Mouse (Mus musculus) liver, adult 2 months (tissue): ENCODE data around the gene Sidt2. TPM values are rescaled to one million over a fixed set of nuclear protein-coding genes. Genes with fewer than 3 reads are reported as not detected.

Source experiments
- DNase-seq: peaks from one replicate; pipeline ENCODE4 v3.0.0-alpha.2; 2011; ENCODE audit warnings: low read depth, low spot score; ENCODE audit errors: extremely low read depth
- H3K27ac ChIP-seq: fragments of 200-500 bp; replicated peaks from 2 replicates; pipeline ENCODE4 v1.5.1; 2012; ENCODE audit warnings: low read depth, mild to moderate bottlenecking, control low read depth, inconsistent platforms, low read length; ENCODE audit not compliant: insufficient read depth
- H3K27me3 ChIP-seq: fragments of 200-500 bp; 2 replicates; pipeline ENCODE4 v1.6.1; 2012; ENCODE audit warnings: mild to moderate bottlenecking, moderate library complexity, low read length, inconsistent platforms; ENCODE audit not compliant: control insufficient read depth, insufficient read depth
- H3K36me3 ChIP-seq: fragments of 200-500 bp; 2 replicates; pipeline ENCODE4 v1.6.1; 2012; ENCODE audit warnings: low read length, inconsistent platforms; ENCODE audit not compliant: control insufficient read depth, insufficient read depth
- H3K4me1 ChIP-seq: fragments of 200-500 bp; 2 replicates; pipeline ENCODE4 v1.6.1; 2011; ENCODE audit warnings: low read length; ENCODE audit not compliant: control insufficient read depth, insufficient read depth
- H3K4me3 ChIP-seq: fragments of 200-500 bp; 2 replicates; pipeline ENCODE4 v1.5.1; 2011; ENCODE audit warnings: low read depth, mild to moderate bottlenecking, control low read depth, low read length, moderate library complexity; ENCODE audit not compliant: insufficient read depth
- H3K79me2 ChIP-seq: fragments of 200-500 bp; 2 replicates; pipeline ENCODE4 v1.6.1; 2012; ENCODE audit warnings: inconsistent platforms, mild to moderate bottlenecking, low read length, moderate library complexity; ENCODE audit not compliant: control insufficient read depth, insufficient read depth
- H3K9ac ChIP-seq: fragments of 200-500 bp; 2 replicates; pipeline ENCODE4 v1.6.1; 2012; ENCODE audit warnings: low read depth, mild to moderate bottlenecking, control low read depth, inconsistent platforms, low read length
- CTCF ChIP-seq: fragments of 200-500 bp; IDR thresholded peaks from 2 replicates; pipeline ENCODE4 v1.5.1; 2011; ENCODE audit warnings: low read depth, low read length, control low read depth
- POLR2A ChIP-seq: fragments of 200-500 bp; IDR thresholded peaks from 2 replicates; pipeline ENCODE4 v1.6.1; 2011; ENCODE audit warnings: low read length, control low read depth; ENCODE audit not compliant: insufficient read depth; ENCODE audit errors: extremely low read depth
- WGBS: fragments of 180-500 bp; shearing (Covaris S2); methylation state at CpG from one replicate; pipeline ENCODE4 v1.1.7; 2018; 5-methylcytosine and 5-hydroxymethylcytosine counted together
- polyA plus RNA-seq: library from polyadenylated mRNA; depleted of rRNA; stranded (reverse); fragments of >200 nt; gene quantifications from 2 replicates; pipeline ENCODE4 v1.2.3, GENCODE M21; 2012; rRNA removed
- total RNA-seq: library from RNA; depleted of rRNA; stranded (reverse); fragments of >200 nt; gene quantifications from 2 replicates; pipeline ENCODE4 v1.2.3, GENCODE M21; 2014; rRNA removed

Sidt2 gene
- total RNA-seq: 48.9 and 60.9 TPM in 2 replicates
- polyA plus RNA-seq: 330 and 511 TPM in 2 replicates

DNA sequence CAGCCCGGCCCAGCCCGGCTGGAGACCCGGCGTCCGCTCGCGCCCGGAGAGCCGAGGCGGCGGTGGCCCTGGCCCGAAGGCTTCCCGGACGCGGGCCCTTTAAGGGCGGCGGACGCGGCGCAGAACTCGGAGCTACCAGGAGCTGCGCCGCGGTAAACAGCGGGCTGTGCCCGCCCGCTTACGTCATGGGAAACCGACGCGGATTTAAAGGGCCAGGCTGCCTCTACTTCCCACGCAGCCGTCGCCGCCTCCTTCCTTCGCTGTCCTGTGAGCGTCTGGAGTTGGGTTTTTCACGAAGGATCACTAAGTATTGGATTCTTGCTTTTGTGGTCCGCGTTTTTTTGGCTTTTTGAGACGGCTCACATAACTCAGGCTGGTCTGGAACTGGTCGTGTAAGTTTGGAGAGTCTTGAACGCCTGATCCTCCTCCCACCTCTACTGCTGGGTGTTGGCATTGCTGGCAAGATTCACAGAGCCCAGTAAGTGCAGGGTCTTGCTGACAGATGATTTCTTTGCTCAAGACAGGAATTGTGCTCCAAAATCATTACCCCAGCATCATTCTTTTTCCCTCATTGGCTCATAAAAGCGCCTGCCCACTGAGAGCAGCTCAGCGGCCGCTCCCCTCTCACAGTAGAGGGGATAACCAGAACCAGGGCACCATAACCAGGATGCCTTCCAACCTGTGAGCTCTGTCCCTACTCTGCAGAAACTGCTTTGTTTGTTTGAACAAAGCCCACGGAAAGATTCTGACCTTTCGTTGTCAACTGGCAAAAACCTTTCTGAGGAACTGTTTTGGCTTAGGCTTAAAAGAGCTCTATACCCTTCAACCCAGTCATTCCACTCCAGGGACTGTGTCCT lies at the start of gene Sidt2:
Gene Sidt2, minus strand, starts transcription at position 152 of the 857 bp plus-strand sequence.
- TF ChIP-seq POLR2A: peak; percentile 71
- TF ChIP-seq CTCF: no peak
- WGBS: 1% methylated on average over 48 of the region's 48 CpGs
- no peaks in the 10 kb centered on the region for H3K27me3 ChIP-seq
- H3K36me3 ChIP-seq: peaks cover 18% of the 10 kb centered on the region
- peak within 1 kb of the TSS; percentile 97 for H3K27ac ChIP-seq
- DNase-seq: peak; percentile 75
- H3K79me2 ChIP-seq: peaks cover 22% of the 10 kb centered on the region; the same call in 1 of the 2 replicates
- peak within 1 kb of the TSS; percentile 94 for H3K4me3 ChIP-seq
- peak within 1 kb of the TSS; percentile 98 for H3K9ac ChIP-seq
- H3K4me1 ChIP-seq: peaks cover 24% of the 10 kb centered on the region

DNA sequence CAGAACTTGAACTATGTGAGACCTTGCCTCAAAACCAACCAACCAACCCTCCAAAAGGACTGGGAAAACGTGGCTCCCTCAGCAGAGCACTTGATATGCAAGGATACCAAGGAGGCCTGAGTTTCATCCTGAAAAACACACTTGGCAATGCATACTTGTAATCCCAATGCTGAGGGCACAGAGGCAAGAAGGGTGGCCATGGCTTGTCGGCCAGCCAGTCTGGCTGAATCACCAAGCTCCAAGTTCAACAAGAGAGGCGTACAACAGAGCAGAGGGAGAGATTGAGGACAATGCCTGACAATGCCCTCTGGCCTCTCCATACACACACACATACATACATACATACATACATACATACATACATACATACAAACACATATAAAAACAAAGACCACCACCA lies 49.5 kb upstream of the Sidt2 start:
- WGBS: 62% methylated on average over 3 of the region's 3 CpGs
- no peaks in the 10 kb centered on the region for H3K4me1 ChIP-seq
- no peak overlapping the region for H3K27ac ChIP-seq
- no peak overlapping the region for H3K4me3 ChIP-seq
- DNase-seq: no peak
- no peak overlapping the region for H3K9ac ChIP-seq
- no peaks in the 10 kb centered on the region for H3K36me3 ChIP-seq
- no peak for TF ChIP-seq POLR2A
- no peak for TF ChIP-seq CTCF
- no peaks in the 10 kb centered on the region for H3K27me3 ChIP-seq
- no peaks in the 10 kb centered on the region for H3K79me2 ChIP-seq

DNA sequence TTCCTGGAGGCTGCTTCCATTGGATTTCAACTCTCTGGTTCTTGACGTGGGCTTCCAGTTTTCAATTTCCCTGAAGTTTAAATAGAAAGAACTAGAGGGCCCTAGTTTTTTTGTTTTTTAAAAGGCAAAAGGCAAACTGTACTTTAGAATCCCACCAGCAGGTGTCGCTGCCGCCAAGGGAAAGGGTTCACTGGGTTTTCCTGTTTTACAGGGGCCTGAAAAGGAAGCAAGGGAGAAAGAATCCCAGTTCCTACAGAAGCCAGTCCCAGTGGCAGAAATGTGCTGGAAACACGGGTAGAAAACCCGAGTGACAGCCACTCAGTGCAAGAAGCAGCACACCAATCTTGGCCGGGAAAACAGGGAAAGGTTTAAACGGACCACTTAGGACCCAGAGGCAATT lies 48.7 kb upstream of the Sidt2 start:
- H3K79me2 ChIP-seq: no peaks in the 10 kb centered on the region
- peak; percentile 69; the same call in 1 of the 2 replicates for TF ChIP-seq CTCF
- TF ChIP-seq POLR2A: no peak
- DNase-seq: no peak
- WGBS: 14% methylated on average over 7 of the region's 7 CpGs
- no peaks in the 10 kb centered on the region for H3K36me3 ChIP-seq
- H3K4me1 ChIP-seq: no peaks in the 10 kb centered on the region
- H3K4me3 ChIP-seq: no peak overlapping the region
- H3K27me3 ChIP-seq: no peaks in the 10 kb centered on the region
- no peak overlapping the region for H3K9ac ChIP-seq
- H3K27ac ChIP-seq: no peak overlapping the region

DNA sequence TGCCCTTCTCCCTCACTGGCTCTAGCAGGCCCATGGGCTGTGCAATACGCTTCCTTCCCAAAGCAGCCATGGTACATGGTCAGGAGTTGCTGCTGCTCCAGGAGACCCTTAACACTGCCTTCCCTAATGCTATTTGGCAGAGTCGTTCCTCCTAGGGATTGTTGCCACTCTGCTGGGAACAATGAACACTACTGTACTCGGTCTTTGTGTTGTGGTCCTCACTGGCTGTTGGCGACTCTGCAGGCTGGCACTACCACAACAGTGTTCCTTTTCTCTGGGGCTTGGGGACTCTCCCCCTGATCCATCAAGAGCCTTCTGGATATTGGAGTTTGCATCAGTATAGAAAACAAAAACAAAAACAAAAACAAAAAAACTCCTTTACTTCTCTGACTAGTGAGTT lies 44.0 kb upstream of the Sidt2 start:
- no peaks in the 10 kb centered on the region for H3K79me2 ChIP-seq
- WGBS: 84% methylated on average over 4 of the region's 4 CpGs
- DNase-seq: no peak
- H3K4me3 ChIP-seq: no peak overlapping the region
- no peaks in the 10 kb centered on the region for H3K36me3 ChIP-seq
- H3K27me3 ChIP-seq: no peaks in the 10 kb centered on the region
- no peak overlapping the region for H3K27ac ChIP-seq
- H3K9ac ChIP-seq: no peak overlapping the region
- no peaks in the 10 kb centered on the region for H3K4me1 ChIP-seq
- TF ChIP-seq POLR2A (no peak), CTCF (no peak)

DNA sequence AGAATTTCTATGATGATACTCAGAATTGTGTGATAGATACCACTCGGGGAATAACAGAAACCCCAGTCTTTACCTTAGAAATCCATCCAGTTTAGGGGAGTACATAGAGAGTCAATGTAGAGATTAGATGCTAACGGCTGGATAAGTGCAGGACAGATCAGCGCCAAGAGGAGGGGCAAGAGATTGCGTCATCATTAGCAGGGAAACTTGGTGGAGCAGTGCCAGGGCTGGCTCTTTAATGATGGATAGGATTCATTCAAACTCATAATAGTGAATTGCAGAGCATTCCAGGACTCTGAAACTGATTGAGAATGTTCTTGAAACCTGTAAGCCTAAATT lies 30.1 kb upstream of the Sidt2 start:
- H3K36me3 ChIP-seq: no peaks in the 10 kb centered on the region
- peak; percentile 75 for DNase-seq
- WGBS: under 1% methylated on average over 4 of the region's 4 CpGs

More for the DNA sequence above, 30.1 kb upstream of the Sidt2 start:
- Histone ChIP-seq H3K4me1 (peaks cover 9% of the 10 kb centered on the region), H3K27ac (0 out of 2 replicates have a peak overlapping the region, but pooled peaks have one; percentile 70), H3K27me3 (no peaks in the 10 kb centered on the region), H3K9ac (no peak overlapping the region), H3K79me2 (peaks cover 27% of the 10 kb centered on the region), H3K4me3 (peak overlapping the region; percentile 95)
- TF ChIP-seq CTCF: no peak
- TF ChIP-seq POLR2A: no peak
